Mouse (Mus musculus) brain, embryonic 18.5 days (tissue): Measurements from ENCODE around the gene Ncam1.
A peak's percentile ranks its signal among the peaks of the same experiment; 100 is the strongest.

Experiments
- DNase-seq: peaks from one replicate; pipeline ENCODE4 v3.0.0-alpha.2; 2012; ENCODE audit warnings: low read depth, low spot score

Gene Ncam1

DNA sequence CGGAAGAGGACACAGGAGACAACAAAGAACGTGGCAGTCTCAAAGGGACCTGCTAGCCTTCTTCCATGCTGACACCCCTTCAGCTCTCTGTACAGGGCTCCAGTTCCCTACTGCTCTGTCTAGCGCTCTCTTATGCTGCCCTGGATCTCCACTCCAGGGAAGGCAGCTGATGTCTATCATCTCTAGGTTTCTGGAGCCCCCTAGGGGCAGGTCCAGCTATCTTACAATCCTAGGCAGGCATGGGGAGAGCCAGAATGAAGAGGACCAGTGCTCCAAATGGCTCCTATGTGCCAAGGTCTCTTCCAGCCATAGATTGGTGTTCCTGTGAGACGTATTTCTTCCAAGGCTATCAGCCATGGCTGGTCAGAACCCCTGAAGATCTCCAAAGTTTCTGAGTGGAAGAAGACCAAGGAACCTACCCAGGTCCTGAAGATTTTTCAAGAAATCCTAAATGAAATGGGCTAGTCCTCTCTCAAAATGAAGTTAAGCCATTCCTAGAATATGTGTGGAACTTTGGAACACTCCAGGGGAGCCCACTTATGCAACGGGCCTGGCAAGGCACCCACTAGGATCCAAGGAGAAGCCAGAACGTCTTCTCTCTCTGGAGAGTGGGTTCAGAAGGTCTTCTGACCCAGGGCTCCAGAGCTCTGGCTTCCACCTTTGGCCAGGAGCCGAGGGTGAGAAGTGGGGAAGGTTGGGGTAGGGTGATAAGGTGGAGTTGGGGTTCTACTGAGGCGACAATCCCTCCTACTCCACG lies 290.7 kb downstream of the Ncam1 start:
- DNase-seq, result no peak

DNA sequence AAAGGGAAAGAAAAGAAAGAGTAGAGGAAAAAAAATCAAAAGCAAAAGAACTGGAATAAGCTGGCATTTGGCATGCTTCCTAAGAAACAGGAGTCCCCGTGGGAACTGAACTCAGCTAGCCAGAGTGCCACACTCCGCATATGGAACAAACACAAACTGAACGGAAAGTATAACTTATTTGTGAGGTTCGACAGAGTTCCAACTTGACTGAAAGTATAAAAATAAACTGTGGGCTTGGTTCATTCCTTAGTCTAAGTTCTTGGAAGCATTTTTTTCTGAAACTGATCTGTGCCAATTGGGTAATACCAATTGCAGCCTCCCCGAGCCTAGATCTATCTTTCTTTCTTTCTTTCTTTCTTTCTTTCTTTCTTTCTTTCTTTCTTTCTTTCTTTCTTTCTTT lies 294.1 kb downstream of the Ncam1 start:
- DNase-seq, result no peak

DNA sequence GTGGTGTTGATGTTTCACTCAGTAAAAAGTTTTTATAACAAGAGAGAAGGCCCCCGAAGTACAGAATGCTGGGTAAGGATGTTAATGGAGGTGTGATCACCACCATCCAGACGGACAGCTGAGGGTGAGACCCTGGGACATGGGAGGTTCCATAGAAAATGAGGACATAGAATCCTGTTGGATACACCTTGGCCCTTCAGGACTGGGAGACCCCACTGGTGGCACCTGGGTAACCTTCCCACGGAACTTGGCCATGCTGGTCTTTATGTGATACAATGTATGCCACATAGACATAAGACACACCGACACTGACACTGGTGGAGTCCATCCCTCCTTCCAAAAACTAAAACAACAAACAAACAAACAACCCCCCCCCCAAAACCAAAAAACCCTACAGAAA lies 296.5 kb downstream of the Ncam1 start:
- DNase-seq, result no peak

DNA sequence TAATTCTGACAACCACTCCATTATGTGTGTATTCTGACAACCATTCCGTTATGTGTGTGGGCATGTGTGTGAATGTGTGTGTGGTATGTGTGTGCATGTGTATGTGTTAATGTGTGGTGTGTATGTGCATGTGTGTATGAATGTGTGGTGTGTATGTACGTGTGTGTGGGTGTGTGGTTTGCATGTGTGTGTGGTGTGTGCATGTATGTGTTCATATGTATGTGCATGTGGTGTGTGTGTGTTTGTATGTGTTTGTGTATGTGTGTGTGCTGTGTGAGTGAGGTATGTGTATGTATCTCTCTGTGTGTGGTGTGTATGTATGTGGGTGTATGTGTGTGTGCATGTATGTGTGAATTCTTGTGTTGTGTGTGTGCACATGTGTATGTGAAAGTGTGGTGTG lies 298.8 kb downstream of the Ncam1 start:
- no peak for DNase-seq

DNA sequence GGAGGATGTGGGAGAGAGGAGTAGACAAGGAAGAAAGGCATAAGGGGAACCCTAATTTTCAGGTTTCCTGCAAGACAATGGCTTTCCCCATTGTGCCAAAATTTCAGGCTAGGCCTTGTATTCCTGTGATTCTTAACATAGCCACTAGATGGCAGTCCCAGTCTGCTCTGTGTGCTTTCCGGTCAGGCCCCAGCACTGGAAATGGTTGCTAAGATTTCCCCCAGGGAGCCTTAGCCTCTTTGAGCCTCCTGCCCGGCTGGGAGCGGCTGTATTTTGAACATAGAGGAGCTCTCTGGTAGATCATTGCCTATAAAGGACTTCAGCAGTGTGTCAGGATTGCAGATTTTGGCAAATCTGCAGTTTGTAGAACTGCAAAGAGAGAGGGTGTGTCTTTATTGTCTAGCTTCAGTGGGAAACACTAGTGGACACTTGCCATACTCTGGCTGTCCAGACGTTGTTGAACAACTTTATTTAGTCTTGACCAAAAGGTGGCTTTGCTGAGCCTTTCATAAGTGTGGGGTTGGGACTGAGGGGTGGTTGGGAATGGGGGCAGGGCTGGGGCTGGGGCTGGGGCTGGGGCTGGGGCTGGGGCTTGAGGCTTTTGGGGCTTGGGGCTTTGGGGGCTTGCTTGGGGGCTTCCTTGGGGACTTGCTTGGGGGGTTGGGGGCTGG lies 304.6 kb downstream of the Ncam1 start:
- peak; percentile 67 for DNase-seq

DNA sequence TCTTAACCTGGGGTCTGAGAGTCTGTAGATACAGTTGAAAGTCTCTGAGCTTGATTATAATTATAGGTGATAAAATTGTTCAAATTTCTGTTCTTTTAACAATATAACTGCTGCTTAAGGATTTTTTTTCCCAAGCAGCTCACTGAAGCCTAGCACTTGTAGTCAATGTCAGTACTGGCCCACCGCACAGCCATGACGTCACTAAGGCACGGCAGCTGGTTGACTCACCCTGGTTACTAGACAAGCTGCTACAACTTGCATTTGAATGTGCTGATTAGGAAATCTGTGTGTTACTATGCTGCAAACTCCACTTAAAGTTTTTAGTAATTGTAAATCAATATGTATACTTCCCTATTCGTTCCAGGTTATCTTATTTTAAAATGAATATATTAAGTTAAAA lies 308.1 kb downstream of the Ncam1 start:
- no peak for DNase-seq

DNA sequence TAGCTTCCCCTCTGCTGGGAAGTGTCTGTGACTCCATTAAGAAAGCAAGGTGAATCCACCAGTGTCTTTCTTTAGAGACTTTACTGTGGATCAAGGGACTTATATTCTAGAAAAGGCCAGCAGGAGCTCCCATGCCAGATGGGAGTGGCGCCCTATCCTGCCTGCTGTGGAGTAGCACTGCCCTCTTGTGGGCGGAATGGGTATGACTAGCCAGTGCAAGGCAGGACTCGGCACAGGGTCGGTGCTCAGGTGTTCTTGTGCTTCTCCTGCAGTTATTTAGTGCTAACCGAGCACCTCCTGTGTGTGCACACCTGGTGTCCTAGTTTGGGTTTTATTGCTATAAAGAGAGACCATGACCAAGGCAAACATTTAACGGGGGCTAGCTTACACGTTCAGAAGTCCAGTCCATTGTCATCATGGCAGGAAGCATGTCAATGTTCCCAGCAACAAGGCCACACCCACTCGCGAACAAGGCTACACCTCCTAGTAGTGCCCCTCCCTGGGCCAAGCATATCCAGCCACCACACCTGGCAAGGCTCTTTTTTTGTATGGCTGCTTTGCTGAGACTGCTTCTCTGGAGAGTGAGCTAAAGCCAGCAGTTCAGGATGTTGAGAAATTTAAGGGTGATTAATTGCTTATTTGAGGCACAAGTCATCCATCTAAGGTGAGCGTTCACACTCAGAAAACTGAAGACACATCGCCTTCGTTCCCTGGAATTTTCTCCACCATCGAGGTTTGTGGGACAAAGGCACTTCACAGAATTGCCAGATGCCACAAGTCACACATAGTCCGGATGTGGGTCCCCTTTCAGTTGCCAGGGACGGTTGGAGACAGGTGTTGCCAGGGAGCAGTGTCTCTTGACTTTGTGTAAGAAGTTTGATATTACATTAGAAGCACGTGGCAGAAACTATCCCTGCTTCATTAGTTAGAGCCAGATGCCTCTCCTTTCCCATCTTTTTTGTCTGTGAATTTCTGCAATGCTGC lies 309.5 kb downstream of the Ncam1 start:
- no peak for DNase-seq

DNA sequence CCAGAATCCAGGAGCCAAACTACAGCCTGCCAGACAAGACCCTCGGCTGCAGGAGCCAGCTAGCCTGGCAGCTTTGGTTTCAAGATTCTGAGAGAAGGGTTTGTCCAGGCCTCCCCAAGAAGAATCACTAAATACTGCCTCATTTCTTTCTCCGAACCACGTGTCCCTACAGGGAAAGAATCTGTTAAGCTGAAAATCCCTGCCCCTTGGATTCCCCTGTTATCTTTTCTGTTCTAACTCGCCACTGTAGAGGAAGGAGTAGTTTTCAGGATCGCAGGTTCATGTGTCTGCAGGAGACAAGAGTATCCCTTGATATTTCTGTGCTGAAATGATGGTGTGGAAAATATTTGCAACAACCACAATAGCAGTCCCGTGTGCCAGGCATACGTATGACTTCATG lies 310.5 kb downstream of the Ncam1 start:
- no peak for DNase-seq

DNA sequence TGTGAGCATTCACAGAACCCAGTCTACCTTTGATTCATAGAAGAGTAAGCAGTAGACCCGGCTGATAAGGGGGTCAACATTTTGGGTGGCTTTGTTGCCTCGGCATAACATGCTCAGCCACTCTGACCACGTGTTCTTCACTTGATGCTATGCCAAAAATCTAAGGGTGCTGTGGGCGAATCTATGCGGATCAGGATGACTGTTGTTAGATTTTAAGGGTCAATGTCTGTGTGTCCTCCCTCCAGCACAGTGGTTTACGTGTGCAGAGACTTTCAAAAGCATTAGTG lies 311.1 kb downstream of the Ncam1 start:
- no peak for DNase-seq

DNA sequence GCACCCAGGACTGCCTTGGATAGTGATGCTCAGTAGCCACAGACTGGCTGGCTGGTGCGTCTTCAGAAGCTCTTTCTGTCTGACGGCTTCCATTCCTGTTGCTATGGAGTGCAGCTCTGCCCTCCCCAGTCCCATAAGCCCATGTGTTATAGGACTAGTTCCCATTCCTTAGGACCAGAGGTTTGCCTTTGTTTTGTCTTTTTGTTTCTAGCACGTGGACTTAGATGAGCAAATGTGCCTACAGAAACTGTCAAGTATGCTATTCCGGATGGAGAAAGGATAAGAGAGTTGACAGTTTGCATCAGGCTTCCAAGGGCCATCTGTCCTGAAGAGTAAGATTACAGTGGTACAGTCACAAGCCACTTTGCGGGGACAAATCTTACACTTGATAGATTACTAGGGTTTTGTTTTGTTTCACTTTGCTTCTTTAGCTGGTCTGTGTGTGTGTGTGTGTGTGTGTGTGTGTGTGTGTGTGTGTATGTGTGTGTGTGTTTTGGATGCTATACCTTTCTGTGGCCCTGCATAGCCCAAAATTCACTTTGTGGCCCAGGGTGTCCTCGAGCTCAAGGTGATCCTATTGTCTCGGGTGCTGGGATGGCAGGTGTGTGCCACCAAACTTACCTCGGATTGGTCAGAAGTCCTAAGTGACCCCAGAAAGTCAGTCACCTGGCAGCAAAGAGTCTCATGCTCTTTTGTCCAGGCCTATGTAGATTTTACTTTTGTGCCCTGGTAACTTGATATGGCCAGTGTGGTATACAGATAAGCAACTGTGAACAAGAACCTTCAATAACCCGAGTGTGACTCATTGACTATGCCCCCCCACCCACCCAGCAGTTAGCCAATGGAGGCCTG lies 311.7 kb downstream of the Ncam1 start:
- DNase-seq, result no peak

DNA sequence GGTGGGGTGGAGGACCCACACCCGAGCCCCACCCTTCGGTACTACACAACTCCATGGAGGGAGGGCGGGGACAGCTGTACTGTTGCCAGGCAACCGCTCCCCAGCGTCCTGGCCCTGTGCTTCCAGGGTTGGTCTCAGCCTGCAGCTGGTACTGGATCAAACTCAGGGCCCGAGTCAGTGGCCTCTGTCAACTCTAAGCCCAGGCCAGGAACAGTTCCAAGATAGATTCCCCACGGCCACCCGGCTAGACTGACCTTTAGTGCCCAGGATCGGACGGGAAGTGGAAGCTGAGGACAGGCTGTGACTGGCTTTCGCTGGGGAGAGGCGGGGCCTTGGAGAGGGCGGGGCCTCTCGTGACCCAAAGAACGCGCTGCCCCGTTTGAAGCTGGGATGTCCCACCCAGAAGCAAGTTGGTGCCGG lies 312.8 kb downstream of the Ncam1 start, which contains the start of gene Ttc12:
Ttc12 (minus strand) TSS at position 334 of the 420 bp plus-strand sequence.
- no peak for DNase-seq

DNA sequence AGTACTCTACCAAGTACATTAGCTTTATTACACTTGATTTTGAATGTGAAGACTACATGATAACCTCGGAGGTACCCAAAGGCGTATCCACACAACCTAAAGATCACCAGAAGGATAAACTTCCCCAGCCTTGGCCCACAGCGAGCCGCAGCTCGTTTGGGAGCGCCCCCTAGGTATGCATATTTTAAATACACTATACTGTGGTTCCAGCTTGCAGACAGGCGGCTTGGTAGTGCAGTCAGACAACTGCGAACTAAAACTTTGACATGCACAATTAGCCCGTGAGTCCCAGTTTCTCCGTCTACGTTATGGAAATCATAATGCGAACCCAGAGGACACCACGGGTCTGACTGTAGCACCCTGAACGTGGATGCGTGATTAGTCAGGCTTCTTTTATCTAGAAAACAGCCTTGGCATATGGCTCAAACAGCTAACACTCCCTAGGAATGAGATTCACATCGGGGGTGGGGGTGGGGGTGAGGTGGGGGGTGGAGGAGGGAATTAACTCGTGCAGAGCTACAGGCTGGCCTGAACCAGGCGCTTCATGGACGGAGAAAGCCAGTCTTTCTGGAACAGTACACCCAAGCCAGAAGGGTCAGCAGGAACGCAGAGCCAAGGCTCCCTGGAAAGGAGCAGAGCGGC lies 313.4 kb downstream of the Ncam1 start:
- DNase-seq, result no peak

DNA sequence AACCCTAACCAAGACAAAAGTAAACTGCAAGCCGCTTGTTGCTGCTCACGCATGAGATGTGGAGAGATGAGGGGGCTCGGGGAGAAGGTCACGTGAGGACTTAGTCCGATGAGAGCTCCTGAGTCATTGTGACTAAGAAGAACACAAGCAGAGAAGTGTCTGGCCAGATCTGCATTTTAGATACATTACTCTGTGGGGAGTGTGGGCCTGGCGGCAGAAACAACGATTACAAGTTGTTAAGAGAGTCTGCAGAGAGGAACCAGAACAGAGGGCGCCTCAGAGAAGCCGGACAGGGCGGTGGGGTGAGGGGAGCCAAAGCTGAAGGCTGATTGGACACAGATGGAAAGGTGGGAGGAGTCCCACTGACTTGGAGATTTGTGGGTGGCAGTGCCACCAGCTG lies 315.4 kb downstream of the Ncam1 start:
- no peak for DNase-seq

DNA sequence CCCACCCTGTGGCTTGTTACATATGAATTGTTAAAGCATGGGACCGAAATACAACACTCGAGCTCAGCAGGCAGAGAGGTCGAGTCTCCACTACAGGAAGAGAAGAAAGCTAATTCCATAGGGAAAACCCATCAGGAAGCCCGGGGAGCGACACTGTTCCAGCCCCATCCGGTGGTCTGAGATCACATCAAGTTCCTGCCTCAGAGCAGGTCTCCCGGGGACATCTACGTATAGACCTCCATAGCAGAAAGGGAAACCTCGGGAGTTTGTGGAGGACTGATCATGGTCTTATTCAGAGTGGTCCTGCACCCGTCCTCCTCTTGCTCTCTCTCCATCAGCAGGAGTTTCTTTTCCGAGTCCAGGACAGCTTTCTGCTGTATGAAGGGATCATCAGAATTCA lies 326.6 kb downstream of the Ncam1 start:
- DNase-seq, result no peak

DNA sequence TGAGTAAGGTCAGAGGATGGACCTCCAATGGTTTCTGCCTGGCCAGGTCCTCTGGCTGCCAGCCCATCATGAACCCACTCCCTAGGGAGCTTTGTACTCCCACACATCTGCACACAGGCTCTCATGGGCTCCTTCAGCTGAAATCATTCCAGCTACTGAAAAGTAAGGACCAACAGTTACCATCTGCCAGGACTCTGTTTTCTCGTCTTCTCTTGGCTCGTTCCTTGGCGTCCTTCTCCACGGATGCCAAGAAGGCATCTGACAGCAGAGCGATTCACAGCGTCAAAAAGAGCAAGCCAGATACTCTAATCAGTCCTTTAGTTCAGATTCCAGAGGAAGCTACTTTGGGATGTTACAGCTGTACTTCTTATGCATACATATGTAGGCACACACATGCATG lies 327.8 kb downstream of the Ncam1 start:
- DNase-seq, result no peak

DNA sequence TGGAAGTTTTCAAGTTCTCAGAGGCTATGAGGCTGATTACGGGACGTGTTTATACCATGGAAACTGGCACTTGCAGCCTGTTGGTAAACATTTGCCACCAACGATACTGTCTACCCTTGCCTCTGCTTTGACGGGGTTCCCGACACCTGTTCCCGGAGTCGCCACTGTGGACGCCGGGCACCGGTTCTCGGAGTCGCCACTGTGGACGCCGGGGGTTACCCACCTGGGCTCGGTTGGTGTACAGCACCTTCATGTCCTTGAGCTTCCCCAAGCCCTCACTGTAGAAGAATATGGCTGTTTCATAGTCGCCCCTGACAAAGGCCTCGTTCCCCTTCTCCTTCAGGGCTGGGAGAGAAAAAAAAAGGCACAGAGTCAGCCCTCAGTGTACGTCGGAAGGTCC lies 328.7 kb downstream of the Ncam1 start:
- no peak for DNase-seq

DNA sequence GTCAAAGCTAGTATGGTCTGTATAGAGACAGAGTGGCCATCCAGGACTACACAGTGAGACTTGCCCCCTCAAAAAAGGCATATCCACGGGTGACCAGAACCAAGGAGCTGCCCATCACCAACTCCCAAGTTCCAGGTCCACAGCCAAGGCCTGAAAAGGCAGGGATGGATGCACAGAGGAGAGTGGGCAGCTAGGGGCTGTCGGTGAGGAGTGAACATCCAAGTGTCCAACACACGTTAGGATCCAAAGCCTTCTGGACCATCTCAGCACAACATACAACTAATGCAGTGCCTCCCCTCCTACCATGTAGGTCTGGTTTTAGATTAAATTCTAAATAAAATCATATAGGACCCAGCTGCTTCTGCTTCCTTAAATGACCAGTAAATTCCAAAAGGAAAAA lies 342.6 kb downstream of the Ncam1 start:
- DNase-seq, result no peak

DNA sequence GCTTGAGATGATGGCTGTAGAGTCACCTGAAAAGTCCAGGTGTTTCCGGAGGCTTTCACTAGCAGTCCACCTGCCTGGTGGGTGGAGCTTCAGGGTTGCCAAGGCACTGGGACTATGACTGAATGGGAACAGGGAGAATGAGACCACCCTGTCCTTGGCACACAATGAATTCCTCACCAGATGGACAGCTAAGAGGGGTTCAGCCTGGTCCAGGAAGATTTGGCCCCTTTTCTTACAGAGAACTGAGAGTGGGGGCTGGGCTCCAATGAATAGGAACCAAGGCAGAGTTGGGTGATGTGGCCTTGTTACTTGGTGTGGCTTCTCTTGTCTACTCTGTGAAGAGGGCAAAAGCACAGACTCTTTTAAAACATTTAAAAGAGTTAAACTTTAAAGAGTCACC lies 346.3 kb downstream of the Ncam1 start:
- no peak for DNase-seq
